Mouse (Mus musculus) gastrocnemius, postnatal 4 days (tissue): Measurements from ENCODE around the gene BC049762. TPM values are rescaled to one million over a fixed set of nuclear protein-coding genes. Genes with fewer than 3 reads are reported as not detected.

Source experiments
- DNase-seq, 2 experiments: peaks; one replicate each; pipeline ENCODE4 v3.0.0; 2021 to 2022; ENCODE audit warnings: low spot score in 2 of 2, mixed read lengths in 2 of 2
- long read RNA-seq, 2 experiments: library from polyadenylated mRNA; stranded (forward); transcript quantifications; one replicate each; pipeline ENCODE4 v2.0.0; 2021
- total RNA-seq, 2 experiments: library from RNA; stranded (reverse); gene quantifications; 2 replicates each; pipeline ENCODE4 v1.2.3; 2021

The BC049762 gene
- not detected for total RNA-seq
- long read RNA-seq, experiment 1, result 0 reads
- long read RNA-seq, experiment 2, result 0 reads

DNA sequence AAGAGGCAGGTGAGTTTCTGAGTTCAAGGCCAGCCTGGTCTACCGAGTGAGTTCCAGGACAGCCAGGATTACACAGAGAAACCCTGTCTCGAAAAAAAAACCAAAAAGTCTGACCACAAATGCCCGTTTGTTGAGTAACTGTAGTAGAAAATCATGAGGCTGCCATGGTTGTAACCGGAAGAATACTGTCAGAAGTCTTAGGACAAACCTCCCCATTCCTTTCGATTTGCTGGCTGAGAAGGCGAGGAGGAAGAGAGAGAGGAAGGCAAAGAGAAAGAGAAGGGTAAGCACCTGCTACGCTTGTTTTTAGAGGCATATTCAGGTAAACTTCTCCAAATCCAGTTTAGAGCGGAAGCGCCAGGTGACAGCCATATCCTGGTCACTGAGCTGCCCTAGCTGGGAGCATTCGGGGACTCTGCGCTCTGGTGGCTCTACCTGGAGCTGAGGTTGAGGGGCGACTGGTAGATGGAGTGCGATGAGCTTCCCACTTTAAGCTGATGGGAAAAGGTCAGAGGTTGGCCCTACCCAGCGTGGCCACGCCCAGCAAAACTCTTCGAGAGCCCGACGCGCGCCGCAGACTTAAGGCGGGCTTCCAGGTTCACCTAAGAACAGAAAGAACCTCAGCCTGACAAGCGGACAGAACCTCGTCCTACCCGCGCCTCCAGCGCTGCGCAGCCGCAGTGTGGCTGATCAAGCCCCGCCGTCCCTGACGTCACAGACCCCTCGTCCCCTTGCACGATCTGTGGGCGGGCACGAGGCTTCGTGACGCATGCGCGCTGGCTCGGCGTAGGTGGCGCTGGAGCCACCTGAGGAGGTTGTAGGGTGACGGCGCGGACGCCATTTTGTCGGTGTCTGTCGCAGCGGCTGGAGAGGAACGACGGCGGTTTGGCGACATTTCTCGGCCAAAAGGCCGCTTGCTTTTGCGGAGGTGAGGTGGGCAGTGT lies at the start of gene BC049762:
BC049762 (minus strand) TSS at position 705 of the 944 bp plus-strand sequence.
- peak; percentile 97 to 98 for DNase-seq

DNA sequence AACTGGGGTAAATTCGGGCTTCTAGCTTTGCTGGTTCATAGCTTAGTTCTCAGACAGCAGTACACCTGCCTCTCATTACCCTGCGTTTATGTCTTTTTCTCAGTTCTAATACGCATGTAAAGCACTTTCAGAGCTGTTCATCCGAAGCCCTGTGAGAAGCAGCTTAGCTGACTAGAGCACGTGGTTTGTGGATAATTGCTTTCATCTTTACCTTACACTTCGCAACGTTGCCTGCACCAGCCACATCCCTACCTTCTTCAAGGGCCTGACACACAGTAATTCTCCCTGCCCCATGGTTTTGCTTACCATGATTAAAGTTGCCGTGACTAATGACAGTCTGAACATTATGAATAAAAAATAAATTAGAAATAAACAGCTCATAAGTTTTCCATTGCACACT lies 49.0 kb upstream of the BC049762 start:
- no peak for DNase-seq

DNA sequence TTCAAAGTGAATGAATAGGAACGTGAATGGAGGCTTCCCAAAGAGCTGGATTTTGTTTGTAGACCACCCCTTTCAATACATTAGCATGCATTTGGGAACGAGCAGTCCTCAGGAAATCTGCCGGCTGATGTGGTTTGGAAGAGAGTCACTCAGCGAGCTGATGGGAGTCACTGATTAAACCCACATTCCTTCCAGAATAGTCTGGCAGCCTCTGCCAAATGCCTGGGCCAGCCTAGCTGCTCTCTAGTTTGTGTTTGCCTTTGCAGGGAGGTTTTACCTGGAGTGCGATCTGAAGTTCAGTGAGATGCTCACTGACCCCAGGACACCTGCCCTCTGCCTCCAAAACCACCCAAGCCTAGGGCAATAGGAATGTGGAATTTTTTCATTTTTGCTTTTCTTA lies 45.5 kb upstream of the BC049762 start:
- DNase-seq, result no peak

DNA sequence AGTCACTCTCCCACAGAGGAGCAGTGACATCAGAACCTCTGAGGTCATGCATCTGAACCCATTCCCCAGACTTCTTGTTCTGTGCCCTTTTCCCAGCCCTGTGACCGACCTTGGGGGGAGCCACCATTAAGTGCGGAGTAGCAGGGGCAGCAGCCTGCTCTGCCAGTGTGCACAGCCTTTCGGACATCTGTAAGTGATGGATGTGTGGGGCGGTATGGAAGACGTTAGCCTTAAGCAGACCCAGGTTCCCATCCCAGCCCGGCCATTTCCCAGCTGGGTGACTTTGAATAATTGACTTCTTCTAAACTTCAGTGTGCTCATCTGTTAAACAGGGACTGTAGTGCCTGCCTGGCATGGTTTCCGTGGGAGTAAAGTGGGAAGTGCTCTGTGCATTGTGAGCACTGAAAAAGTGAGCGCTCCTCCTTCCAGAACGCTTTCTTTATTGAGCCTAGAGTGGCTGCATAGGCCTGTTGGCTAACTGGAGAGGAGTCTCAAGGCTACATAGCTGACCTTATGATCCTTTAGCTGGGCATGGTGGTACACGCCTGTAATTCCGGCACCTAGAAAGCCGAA lies 41.2 kb upstream of the BC049762 start:
- no peak for DNase-seq

DNA sequence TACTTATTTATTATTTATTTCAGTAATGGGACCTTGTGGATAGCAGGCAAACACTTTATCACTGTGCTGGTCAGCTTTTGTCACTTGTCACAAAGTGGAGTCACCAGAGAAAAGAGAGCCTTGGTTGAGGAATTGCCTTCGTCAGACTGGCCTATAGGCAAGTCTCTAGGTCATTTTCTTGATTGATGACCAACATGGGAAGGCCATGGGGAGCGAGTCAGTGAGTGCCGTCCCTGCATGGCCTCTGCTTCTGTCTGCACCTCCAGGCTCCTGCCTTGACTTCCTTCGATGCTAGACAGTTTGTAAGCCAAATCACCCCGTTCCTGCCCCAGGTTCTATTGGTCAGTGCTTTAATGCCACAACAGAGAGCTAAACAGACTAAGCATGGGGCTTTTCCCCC lies 39.5 kb upstream of the BC049762 start:
- DNase-seq, result no peak

DNA sequence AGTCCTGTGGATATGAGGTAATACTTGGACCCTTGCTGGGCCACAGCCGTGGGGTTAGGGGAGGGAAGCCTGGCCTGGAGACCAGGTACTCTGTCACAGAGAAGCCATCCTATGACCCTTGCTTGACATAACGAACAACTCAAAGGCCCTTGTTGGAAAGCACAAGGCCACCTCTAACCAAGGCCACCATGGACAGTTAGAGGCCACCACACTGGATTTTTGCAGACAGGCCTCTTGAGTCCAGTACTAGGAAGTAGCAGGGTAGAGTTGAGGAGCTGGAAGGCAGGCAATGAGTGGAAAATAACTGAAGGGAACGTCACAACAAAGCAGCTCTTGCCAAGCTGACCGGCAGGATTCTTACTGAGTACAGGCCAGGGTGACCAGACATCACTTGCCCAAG lies 35.8 kb upstream of the BC049762 start:
- DNase-seq, result no peak

DNA sequence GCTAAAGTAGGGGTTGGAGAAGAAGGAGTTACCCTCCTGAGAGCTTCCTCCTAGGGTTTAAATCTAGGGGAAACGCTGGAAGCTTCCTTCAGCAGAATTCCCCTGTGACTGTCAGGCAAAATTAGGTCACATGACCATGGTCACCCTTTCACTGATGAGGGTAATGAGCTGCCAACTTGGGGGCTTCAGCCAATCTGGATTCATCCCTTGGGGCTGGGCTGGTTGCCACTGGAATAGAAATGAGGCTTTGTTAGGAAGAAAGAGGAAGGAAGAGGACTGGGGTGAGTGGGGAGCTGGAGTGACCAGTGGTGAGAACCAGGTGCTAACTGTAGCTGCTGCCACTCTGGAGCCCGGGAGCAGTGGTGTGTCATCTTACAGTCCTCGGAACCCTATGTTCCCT lies 32.9 kb upstream of the BC049762 start:
- no peak for DNase-seq

DNA sequence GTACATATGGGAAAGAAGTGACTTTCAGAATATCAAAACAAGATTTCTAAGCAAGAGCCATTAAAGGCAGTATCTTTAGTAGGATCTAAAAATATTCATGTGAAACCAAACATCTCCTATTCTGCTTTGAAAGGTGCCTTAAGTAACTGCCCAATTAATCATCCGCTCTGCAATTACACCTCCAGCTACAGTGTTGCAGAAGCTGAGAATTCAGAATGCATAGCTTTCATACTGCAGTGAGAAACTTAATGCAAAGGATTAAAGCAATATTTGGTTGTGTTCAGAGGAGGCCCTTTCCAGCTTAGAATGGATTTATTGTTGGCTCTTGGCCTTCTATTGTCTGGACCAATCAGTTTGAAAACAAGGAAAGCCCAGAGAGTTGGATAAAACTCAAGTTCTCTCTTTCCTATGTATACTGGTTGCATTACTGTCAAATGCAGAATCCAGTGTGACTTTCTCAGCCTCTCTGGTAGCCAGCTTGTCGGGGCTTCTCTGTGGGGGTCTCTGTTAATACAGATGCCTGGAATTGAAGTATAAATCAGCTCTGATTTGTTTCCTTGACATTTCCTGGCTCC lies 31.2 kb upstream of the BC049762 start:
- no peak for DNase-seq

DNA sequence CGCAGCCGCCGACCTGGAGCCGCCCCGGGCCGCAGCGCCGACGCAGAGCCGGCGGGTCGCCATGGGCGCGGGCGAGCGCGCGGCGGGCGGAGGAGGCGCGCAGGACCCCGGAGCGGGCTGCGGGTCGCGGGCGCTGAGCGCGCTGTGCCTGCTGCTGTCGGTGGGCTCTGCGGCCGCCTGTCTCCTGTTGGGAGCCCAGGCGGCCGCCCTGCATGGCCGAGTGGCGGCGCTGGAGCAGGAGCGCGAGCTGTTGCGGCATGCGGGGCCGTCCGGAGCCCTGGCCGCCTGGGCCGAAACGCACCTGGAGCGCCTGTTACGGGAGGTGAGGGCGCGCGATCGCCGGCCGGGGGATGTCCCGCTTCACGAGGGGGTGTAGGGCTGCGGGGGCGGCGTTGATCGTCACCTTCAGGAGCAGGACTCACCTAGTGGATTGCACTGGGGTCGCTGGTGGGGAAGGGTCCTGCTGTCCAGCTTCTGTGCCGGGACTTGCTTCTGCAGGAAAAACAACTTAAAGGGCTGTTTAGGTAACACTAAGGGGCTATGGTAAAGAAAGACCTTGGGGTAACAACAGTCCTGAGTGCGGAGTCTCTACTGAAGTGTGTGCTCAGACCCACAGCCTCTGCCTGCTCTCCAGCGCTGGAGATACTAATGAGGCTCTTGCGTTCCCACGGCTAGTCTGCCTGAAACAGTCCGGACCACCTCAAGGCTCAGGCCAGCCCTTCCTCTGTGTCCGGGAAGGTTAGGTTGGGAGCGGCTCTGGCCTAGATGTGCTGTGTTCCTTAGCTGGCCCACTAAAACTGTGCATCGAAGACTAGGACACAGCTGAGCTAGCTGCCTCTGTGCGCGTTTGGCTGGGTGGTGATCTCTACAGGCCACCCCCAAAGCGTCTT lies 27.5 kb upstream of the BC049762 start:
- peak; percentile 41 to 57 for DNase-seq

DNA sequence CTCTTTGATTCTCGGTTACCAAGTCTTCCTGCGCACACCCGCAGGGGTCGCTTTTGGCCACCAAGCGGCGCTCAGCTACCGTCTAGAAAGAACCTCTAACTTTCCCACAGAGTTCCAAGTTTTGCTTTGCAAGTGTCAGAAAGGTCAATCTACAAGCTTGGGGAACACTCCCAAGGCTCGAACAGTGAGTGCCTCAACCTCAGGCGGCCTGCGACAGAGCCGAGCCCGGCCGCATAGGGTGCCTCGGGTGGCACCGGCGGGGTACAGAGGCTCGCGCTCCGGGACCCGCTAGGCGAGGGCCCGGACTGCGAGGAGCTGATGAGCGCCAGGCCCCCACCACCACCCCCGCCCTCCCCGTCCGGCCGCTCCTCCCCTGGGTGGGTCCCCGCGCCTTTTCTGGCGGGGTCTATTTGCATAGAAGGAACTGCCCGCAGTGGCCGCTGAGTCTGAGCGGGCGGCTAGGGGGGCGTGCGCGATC lies 26.8 kb upstream of the BC049762 start, which contains the start of gene Col23a1:
Col23a1 (plus strand) TSS at position 357 of the 478 bp plus-strand sequence.
- DNase-seq, result peak; percentile 50 to 81

DNA sequence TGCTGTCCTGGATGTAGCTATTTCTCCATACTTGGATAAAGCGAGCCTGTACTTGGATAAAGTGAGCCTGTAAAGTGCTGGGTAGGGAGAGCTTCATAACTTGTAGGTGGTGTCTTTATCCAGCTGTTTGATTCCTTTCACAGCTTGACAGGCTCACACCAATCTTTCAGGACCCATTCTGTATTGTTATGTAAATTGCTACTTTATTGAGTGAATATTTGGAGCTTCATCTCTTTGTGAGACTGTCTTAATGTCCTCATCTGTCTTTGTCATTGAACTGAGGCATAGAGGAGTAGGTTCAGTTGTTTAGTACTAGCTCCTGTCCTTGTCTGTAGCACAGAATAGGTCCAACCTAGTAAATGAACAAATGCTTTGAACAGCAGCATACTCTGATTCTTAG lies 11.6 kb upstream of the BC049762 start:
- no peak for DNase-seq

DNA sequence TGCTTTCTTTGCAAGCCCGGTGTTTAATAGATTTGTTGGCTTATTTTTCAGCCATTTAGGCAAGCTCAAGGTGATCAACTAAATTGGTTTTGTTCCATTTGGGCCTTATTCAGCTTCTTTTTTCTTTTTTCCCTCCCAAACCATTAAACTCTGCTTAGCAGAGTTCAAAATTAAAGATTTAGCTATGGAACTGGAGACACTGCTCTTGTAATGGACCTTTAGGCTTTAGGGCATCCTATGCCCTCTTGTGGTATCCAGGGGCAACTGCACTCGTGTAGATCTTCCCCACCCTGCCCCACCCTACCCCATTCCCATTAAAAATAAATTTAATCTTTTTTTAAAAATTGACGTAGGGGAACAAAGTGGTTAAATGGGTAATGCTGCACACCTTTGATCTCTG lies 2.5 kb upstream of the BC049762 start:
- DNase-seq, result no peak

DNA sequence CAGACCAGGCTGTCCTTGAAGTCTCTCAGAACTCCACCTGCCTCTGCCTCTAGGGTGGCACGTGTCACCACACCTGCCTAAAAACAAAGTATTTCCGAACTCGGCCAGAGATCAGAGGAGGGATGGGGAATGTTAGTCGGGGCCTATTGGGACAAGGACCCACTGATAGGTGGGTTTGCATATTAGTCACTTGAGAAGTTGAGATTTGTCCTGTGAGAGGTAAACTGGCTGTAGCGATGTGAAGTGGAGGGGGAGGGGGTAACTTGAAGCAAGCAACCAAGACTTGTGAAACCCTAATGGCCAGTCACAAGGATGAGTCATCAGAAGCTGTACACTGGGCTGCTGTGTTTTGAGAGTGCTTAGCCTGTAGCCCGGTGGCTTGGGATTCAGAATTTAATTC lies 1.5 kb upstream of the BC049762 start:
- no peak for DNase-seq

DNA sequence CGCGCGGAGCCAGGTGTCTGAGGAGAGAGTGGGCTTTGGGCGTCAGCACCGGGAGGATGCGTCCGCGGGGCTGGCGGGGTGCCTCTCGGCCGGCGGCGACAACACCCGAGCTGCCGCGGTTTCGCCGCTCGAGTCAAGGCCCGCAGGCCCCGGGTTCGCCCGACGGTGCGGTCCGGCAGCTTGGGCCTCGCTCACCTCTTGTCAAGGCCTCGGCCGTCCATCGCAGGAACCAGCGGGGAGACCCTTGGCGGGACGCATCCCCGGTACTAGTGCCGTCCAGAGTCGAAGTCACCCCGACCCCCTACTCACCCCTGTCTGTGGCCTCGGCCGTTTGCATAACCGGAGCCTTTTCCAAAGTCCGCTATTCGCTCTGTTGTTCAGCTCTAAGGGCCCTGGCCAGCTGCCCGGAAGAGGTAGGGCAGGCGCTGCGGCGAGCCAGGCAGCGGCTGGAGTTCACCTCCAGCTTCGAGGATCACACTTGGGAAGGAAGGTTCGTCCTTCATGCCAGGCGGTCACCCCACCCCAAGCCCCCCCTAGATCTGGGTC lies 513 bp upstream of the BC049762 start:
- DNase-seq, result peak in 1 of 2 experiments; percentile 69

DNA sequence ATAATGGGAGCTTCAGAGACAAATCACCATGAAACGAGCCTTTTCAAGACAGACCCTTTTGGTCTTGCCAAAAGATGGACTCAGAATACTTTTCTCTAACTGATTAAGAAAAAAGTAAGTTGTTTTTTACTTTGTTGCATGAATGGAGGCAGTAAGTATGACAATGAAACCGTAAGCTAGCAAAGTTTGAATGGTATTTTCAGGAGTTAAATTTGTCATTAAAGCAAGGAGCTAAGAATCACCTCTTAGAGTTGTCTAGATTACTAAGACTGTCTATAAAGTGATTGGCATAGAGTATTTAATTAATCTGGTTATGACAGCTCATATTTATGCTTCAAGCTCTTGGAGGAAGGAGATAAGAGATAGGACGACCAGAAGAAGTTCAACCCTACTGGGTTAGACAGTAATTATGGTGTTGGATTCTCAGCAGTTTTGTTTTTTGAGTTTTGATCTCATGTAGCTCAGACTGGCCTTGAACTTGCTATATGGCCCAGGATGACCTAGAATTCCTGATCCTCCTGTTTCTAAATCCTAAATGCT lies 1.1 kb downstream of the BC049762 start, which contains the start of gene Clk4:
Clk4 (plus strand) TSS at position 51 of the 540 bp plus-strand sequence.
- no peak for DNase-seq

DNA sequence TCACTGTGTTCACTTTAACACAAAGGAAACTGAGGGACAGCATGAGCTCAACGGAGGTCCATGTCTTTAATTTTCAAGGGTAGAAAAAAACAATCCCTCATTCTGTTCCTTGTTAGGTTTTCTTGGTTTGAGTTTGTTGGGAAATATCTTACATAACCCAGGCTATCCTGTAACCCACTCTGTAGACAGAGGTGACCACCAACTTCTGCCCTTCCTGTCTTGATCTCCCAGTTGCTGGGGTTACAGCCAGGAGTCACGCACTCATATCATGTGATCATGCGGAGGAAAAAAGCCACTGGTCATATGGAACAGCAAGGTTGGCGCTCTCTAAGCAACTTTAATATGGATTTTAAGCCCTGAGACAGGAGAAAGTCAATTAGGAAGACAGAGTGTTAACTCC lies 5.8 kb downstream of the BC049762 start:
- no peak for DNase-seq

DNA sequence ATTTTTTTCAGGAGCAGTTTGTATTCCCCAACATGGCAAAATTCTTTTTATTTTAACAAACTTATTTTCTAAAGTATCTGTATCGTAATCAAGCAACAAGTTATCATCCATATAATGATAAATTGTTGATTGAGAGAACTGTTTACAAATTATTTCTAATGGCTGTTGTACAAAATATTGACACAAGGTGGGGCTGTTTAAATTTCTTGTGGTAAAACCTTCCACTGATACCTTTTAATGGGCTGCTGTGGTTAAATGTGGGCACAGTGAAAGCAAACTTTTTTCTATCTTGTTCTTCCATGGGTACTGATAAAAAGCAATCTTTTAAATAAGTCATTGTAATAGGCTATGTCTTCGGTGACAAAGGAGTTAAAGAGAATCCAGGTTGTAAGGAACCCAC lies 19.9 kb downstream of the BC049762 start:
- no peak for DNase-seq

DNA sequence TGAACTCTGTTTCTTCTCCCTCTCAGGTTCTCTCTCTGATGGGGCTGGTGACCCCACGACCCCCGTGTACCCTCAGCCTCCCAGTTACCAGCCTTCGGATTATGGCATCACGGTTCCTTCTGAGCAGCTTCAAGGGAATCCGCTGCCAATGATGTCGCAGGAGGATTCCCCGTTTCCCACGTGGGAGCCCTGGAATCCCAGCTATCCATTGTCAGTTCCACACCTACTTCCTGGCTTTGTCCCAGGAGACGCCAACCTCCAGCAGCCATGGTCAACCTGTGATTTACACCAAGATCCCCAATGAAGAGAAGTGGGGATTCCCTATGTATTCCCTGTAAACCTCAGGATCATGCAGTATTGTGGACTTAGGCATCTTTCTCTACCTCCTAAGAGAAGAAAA lies 28.2 kb downstream of the BC049762 start:
- DNase-seq, result no peak

DNA sequence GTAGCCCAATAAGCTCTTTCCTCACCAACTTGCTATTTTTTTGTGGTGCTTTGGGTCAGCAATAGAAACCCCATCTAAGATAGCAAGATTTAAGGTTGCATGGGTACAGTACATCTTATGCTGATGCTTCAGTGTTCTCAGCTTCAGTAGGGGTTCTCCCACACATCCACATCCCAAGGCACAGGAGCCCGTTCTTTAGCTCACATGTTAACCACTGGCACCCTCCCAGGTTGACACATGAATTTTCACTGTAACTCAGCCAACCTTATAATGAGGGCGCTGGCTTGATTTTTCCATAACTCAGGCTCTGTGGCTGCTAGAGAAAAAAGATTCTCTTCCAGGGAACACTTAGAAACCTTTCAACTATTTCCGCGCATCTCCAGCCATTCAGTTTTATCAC lies 35.7 kb downstream of the BC049762 start:
- DNase-seq, result no peak

DNA sequence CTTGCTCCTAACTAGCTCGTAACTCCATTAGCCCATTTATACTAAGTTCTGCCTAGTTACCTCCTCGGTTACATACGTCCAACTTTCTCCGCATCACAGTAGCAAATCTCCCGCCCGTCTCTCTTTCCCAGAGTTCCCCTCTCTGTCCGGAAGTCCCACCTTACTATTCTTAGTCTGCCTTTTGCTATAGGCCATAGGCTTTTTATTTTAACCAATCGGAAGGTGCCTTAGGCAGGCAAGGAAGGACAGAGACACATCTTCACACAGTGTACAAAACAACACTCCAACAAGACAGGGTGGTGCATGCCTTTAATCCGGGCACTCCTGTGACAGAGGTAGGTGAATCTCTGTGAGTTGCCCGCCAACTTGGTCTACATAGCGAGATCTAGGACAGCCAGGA lies 42.5 kb downstream of the BC049762 start, which contains the start of gene Gm12569:
Gm12569 (plus strand) TSS at position 166 of the 400 bp plus-strand sequence.
- no peak for DNase-seq
